Mouse (Mus musculus) G1E-ER4 (cell line): Measurements from ENCODE around the gene Mcm2. TPM values are rescaled to one million over a fixed set of nuclear protein-coding genes. Genes with fewer than 3 reads are reported as not detected.

ENCODE experiments used
- GATA1 ChIP-seq: IDR thresholded peaks from one replicate; pipeline ENCODE4 v1.8.0; 2012; ENCODE audit warnings: low read length, inconsistent platforms
- polyA plus RNA-seq: library from polyadenylated mRNA; stranded (reverse); fragments of >175 nt; gene quantifications from 2 replicates; pipeline ENCODE4 v1.2.3, GENCODE M21; 2012

Gene Mcm2
- 832 and 1,088 TPM in 2 replicates for polyA plus RNA-seq

DNA sequence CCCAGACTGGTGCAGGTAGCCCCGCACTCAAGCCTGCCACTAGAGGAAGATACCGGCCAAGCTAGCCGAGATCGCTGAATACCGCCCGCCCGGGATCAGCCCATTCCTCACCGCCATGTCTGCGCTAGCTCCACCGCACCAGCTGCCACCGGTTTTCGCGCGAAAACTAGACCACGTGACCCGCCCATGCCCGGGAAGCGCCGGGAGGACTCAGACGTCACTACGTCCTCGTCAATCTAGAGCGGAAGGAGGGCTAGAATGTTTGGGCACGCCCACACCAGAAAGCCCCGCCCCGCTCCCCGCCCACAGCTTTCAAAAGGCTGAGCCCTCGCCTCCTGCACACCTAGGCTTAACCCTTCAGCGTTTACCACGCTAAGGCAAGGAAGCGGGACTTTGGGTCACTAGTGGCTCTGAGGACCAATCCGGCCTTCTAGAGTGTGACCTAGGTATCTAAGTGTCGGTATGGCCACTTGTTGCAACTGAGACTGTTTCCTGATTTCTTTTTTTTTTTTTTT is at the start of gene Mcm2:
TSS of gene Mcm2 (minus strand) at position 247 of the 515 bp plus-strand sequence.
- TF ChIP-seq GATA1, result no peak

DNA sequence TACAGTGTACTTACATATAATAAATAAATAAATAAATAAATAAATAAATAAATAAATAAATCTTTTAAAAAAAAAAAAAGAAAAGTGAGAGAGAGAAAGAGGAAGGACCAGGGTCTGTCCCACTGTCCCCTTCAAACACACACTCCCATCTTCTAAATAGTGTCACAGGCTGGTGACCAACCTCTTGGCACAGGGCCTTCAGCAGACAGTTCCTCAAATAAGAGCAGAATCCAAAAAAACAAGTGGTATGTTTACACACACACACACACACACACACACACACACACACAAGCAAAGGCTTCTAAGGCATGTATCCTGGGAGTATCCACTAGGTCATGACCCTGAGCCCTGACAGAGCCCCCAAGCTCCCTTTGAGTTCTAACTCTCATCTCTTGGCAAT is 49.2 kb upstream of the Mcm2 start:
- TF ChIP-seq GATA1, result no peak

DNA sequence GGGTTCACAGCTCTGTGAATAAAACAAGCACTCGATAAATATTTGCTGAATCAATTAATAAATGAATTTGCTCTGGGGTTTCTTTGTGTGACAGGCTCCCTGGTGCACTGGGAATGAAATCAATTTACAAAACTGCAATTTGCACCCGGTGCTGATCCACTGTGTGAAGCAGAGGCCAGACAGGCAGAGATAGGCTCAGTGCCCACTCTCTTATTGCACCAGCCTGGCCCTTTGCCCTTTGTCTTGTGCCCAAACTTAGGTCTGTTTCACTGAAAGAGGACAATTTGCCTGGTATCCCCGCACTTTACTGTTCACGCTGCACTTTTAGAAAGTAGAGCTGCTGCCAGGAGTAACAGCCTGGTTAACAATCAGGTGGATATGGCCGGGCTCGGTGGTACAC is 47.9 kb upstream of the Mcm2 start:
- TF ChIP-seq GATA1, result no peak

DNA sequence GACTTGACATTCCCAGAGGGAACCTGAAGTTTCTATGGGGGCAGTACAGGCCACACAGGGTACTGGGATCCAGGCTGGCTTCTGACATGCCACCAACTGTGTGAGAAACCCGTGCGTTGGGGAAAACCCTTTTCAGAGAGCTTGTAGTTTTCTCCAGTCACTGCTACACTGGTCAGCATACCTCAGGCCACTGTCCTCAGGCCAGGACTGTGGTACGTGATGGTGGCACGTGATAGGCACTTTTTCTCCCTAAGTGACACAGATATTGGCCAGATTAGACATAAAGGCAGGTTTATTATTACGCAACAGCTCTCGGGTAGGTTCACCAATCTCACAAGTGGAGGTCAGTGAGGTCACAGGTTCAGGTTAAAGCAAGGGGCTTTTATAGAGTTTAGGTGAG is 45.1 kb upstream of the Mcm2 start:
- no peak for TF ChIP-seq GATA1

DNA sequence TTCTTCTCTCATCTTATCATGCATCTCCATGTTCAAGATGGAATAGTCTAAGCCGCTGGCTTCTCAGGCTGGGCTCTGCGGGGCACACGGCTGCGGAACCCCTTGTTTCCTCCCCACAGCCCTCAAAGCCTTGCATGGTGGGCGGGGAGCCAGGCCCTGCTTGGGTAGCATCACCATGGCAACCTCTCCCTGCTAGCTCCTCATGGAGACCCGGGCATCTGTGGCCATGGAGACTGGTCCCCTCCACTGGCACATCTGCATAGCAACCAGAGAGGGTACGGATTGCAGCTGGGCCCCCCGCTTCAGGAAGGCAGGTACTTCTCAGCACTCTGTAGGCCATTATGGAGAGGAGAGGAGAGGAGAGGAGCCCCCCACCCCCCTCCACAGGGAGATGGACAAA is 44.0 kb upstream of the Mcm2 start:
- no peak for TF ChIP-seq GATA1

DNA sequence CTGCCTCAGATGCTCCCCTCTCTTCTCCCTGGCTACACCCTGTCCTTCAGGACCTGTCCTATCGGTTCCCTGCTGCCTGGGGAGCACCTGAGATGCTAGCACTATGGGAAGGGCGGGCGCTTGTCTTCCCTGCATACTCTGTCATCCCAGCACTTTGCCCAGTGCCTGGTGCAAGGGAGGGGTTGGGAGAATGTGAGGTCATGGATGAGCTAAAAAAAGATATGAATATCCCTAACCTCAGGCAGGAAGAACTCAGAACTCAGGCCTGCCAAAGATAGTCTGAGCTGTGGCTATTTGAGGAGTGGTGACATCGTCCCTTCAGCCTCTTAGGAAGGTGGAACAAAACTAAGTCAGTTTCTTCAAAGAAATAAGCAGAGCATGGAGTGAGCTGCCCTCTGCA is 43.0 kb upstream of the Mcm2 start:
- no peak for TF ChIP-seq GATA1

DNA sequence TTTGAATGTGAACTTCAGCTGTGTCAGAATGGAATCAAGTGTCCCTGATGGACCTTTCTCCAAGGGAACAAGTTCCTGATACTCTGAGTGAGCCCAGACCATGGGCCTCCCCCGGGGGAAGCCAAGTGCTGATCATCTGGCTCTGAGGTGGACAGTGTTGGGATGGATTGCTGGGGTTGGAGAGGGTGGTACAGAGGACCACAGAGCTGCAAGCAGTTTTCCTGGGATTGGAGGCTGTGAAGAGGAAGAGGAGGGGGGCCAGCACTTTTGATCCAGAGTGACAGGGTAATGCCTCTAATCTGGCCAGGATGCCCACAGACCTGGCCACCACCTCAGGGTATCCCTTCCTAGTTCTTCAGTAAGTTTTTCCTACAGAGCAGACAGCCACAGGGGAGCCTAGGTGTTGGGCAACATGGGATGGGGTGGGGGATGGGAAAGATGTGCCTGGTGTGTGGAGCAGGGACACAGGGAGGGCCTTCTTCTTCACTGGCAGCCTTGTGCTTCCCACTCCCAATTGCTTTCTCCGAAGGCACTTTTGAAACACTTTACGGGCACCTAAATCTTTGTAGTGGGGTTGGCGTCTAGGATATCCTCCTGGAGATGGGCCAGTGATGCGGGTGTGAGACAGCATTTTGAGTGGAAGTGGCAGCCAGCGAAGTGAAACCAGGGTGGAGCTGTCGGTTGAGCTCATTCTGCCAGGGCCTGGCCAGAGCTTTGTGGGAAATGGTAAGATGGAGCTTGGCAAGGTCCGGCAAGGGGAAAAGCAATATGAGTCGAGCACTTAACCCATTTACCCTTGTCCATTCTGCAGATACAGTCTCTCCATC is 41.7 kb upstream of the Mcm2 start:
- TF ChIP-seq GATA1, result no peak

DNA sequence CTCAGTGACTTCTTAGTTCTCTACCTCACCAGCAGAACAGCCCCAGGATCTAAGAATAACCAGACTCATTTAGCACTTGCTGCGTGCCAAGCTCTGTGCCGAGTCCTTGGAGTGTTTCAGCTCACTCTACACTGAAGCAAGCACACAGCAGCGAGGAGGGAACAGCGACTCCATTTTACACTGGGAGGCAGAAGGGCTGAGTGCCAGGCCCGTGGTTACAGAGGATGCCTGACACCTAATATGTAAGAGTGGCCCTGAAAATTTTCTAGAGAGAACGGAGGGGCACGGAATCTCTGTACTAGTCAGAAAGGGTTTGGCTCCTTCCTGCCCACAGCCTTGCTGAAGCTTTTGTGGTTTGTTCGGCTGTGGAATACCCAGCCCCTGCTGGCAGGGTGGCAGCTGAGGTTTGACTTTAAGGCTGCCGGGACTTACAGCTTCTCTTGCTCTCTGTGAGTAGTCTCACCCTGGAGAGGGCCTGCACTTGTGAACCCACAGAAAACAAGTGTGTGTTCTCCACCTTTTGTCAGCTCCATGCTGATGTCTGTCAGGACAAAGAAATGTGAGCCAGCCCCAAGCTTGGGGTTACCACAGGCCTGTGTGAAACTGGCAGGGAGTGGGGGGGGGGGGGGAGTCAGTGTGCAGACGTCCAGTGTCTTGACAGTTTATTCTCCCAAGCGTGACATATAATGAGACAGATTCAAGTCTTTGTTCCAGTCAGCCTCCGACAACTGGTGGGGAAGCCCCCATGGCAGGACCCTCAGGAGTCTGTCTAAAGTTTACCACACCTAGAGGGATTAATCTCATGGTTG is 40.9 kb upstream of the Mcm2 start:
- no peak for TF ChIP-seq GATA1

DNA sequence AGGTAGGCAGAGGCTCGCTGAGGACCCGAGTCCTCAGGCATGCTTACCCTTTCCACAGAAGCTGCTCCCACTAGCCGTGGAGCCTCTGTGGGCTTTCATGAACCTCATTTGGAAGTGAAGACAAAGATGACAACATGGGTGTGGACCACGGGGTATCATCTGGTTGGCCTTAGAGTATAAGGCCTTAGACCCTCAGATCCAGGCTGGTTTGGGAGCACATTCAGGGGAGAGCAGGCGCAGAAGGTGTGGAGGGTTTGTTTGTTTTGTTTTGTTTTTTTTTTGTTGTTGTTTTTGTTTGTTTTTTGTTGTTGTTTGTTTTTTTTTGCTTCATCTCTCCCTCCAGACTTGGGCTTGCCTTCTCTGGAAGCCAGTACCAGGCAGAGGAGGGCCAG is 40.1 kb upstream of the Mcm2 start:
- TF ChIP-seq GATA1, result no peak

DNA sequence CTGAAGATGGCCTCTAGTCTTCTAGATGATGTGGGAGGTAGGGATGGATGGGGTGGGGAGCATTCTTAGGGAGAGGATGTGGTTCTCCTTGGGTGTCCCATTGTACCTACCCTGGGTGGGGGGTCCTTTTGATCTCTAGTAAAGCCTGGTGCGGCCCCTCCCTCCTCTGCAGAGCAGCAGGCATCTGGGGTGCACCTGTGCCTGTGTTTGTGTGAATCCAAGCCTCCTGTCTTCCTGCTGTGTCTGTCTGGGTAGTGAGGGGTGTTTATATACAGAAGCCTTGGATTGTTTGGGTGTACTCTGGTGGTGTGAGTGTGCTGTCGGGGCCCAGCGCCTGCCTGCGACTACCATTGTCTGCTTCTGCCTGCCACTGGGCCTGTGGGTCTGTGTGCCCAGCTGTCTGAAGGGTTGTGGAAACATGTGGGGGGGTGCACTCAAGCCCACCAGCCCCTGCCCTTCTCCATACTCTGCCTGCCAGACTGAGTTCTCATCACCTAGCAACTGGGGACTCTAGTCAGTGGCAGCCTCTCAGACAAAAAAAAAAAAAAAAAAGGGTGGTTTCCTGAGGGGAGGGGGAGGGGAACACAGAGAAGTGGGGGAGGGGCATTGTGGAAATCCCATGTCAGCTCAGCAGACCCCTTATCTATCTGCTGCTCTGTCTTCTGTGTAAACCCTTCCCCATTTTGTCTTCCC is 39.5 kb upstream of the Mcm2 start:
- no peak for TF ChIP-seq GATA1

DNA sequence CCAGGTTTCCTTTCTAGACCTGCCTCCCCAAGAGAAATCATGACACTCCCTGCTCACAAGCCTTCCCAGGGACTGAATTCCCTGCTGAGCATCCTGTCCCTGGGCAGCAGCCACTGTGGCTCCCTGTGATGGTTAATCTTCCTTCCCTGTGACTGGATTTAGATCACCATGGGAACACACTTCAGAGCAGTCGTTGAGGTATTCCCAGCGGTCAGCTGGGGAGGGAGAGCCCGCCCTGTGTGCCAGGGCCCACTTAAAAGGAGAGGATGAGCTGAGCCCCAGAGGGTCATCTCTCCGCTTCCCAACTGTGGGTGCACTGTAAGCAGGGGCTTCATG is 38.6 kb upstream of the Mcm2 start:
- no peak for TF ChIP-seq GATA1

DNA sequence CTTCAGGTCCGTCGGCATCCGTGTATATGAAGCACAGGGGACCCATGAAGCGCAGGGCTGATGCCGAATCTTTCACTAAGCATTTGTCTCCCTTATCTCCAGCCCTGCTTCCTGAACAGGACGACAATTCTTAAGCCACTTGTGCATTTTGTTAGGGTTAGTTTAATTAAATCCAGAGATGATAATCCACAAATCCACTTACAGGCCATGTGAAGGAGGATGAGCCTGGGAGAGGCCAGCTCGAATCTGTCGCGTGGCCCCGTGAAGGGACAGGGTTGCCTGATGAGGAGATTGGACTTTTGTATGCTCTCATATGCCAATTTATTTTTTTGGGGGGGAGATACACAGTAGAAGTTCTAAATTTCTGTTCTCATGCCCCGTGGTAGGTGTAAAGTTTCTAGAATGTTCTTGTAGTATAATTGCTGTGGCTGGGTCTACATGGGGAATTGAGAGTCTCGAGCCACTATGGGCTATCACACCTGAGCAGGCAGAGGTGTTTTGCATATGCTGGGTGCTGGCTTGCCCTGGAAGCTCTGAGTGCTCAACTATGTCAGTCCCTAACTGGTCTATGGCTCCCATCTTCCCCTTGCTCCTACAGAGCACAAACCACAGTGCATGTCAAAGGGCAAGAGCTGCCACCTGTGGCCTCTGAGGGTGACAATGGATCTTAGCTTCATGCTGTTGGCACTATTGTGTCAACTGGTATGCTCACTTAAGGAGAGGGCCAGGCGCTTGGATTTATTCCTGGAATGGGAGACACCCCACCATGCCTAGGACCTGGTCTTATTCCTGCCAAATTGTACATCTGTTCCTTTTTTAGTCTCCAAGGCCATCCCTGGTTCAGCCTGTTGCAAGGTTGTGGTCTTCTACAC is 38.0 kb upstream of the Mcm2 start:
- TF ChIP-seq GATA1, result no peak

DNA sequence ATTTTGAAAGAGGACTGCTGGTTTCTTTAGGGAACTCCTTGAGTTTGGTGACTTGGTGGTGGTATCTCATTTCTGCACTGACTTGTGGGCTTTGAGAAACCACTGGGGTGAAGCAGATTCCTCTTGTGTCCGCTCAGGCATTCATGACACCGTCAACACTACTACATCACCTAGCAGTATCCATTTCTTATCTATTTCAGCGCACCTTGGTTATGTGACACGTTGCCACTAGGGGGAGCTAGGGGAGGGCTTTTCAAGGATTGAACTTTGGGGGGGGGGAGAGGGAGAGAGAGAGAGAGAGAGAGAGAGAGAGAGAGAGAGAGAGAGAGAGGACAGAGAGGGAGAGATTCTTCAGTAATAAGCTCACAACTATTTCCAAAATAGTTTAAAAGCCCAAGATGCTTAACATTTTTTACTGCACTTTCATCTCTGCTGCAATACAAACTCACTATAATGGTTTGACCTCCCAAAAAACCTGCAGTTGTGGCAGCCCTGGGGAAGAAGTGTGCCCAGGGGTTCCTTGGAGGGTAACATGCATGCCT is 37.2 kb upstream of the Mcm2 start:
- TF ChIP-seq GATA1, result no peak

DNA sequence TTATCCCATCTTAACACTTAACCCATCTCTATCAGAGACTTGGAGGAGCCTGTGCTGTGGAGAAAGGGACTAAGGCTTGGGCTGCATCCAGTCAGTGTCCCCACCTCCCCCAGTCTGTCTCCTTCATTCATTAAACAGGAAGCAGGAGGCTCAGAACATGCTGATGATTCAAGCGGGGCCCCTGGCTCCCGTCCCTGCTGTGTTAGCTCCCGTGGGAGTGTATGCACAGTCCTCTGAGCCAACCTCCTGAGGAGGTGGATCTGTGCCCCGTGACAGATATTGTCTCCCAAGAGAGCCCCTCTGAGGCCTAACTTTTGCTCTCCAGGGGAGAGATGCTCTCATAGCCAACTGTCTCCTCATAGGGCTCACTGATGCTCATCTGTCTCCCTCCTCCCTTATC is 36.2 kb upstream of the Mcm2 start:
- no peak for TF ChIP-seq GATA1

DNA sequence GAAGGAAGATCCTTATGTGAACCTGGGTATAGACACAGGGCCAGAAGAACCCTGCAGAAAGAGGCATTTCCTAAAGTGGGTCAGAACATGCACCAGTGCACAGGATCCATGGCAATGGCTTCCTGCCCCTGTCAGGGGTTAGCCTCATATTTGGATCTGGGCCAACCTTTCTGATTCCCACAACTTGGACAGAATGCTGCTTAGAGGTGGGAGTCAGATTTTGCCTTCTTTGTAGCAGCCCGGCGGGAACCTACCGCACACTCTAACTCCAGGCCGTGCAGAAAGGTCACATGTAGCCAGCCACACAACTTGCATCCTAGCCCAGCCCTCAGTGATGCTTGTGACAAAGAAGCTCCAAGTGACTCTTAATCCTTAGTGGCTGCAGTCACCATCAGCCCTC is 35.6 kb upstream of the Mcm2 start:
- no peak for TF ChIP-seq GATA1
